Mouse (Mus musculus): ENCODE results near the gene Dnah6. TPM values are rescaled to one million over a fixed set of nuclear protein-coding genes. Genes with fewer than 3 reads are reported as not detected.

Dnah6 gene
- total RNA-seq (2021): under 1 TPM; 0.22 to 0.45 TPM
- long read RNA-seq, experiment 1, partial matches to known transcripts: 0 of 1 reads
- long read RNA-seq, experiment 1, other reads (novel, unspliced or antisense): 1 of 1 reads
- long read RNA-seq, experiment 2, partial matches to known transcripts: 1 of 2 reads
- long read RNA-seq, experiment 2, other reads (novel, unspliced or antisense): 1 of 2 reads

DNA sequence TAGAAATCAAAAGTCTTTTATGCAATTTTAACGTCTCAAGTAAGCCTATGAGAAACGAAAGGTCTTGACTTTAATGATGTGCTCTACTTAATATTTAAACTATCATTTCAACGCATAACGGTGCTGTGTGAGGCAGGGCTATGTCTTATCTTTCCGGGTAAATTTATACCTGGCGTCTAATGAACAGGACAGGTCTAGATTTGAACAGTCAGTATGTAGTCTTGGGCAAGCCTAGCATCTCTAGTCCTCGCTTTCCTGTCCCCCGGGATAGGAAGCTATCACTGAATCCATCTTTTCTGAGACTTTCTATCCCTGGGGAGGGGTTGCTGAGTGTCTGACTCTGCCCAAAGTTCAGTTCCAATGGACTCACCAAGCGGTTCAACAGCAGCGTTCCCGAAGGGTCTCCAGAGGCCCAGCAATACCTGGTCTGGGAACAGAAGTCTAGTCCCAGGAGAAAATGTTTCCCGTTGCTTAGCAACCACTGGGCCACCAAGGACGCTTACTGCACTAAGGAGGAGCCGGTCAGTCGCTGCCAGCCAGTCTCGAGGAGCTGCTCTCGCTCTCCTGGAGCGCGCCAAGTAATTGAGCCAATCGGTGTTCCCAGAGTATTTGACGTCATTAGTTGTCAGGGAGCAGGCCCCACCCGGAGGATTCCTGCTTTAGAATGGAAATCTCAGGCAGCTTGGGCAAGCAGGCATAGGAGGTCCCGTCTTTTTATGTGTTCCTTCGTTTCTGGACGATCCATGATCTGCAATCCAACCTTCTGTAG, at the start of gene Dnah6:
Dnah6 (minus strand) TSS at position 463 of the 769 bp plus-strand sequence.
- intact Hi-C loops (cut with DNase I): loop anchor here (10.0 kb wide), 1 partner anchor 567 kb away; no protein-coding TSS in a partner anchor
- DNase-seq: peak; percentile 84 to 93

DNA sequence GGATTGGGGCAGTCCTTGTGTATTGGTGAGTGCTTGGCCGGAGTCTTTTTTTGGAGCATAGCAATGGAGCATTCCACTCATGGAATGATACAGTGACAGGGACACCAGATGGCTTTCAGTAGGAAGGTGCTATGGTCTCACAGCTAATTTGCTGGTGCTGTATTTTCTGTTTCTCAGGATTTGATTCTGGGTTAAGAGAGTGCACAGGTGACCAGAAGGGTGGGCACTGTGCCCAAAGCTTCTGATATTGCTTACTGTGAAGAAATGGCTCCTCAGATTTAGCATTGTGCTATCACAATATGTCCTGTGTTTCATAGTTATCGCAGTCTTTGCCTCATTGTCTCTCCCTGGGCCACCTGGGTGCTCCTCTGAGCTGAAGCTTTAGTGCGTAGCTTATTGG, 47.9 kb upstream of the Dnah6 start:
- intact Hi-C loops (cut with DNase I): no loop called here

DNA sequence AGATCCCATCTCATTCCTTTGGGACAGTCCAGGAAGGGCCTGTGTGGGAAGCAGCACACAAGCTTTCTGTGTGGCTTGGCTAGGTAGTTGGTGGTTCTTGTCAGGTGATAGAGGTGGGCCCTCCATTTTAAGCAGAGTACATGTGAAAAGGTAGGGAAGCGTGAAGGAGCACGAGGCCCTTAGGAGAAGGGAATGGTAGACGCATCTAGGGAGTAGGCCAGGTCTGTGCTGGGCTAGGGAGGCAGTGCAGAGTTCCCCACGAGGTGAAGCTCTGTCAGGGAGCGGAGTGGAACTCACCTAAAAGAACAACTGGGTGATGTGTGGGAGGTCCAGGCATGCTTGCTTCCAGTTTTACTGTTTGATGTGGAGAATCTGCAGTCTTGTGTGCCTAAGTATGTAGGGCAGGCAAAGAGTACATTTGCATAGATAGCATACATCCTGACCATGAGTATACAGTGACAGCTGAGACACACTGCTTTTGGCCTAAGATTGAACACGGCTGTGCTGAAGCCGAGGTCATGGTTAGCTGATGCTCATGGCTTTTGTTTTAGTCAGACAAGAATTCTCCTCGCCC, 46.4 kb upstream of the Dnah6 start:
- intact Hi-C loops (cut with DNase I): no loop called here
- DNase-seq: no peak

More for the DNA sequence above, 47.9 kb upstream of the Dnah6 start:
- DNase-seq: no peak

DNA sequence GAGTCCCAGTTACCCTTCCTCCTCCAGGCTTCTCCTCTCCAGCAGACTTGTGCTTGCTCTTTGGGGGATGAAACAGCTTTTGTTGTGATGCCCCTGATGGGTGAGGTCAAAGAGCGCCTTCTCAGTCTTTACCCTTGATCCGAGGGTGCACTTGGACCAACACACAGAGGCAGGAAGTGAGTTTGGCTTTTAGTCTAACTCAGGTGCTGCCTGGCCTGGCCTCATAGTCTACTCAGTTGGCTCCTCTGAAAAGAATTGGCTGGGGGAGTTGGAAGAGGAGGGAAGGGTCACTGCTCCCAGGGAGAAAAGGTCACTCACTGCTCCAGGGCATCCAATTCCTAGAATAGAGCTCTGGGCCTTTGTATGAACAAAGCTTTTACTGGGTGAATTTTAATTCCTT, 43.4 kb upstream of the Dnah6 start:
- intact Hi-C loops (cut with DNase I): no loop called here
- DNase-seq: no peak

DNA sequence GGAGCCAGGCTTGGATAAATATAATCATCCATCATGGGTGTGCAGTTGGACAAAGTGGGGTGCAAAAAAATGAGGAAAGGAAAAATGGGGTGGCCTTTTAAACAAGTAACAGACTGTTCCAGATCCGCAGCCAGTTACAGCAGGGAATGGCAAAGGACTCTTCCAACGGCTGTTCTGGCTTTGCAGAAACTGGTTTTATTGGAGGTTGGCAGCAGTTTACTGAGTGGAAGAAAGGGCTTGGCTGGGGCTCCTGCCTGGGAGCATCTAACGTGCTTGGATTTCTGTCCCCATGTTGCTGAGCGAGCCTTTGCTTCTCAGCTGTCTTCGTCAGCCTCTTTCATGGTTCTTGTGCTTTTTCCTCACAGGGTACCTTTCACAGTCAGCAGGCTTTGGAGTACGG, 38.7 kb upstream of the Dnah6 start:
- intact Hi-C loops (cut with DNase I): no loop called here
- no peak for DNase-seq

DNA sequence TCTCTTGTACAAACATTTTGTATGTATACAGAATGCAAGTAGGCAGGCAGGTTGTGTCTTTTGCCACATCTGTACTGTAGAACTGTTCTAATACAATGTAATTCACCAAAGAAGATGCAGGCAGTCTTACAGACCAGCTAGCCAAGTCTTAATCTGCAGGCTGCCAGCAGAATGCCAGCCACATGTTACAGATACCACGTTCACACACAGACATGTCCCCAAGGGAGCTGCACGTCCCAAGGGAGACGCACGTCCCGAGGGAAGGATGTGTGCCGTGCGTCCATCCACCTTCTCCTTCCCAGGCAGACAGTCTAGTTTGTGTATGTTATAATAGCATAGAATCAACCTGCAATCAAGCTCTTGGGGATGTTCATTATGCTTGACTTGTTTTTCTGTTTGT, 35.6 kb upstream of the Dnah6 start:
- DNase-seq: no peak
- intact Hi-C loops (cut with DNase I): no loop called here

DNA sequence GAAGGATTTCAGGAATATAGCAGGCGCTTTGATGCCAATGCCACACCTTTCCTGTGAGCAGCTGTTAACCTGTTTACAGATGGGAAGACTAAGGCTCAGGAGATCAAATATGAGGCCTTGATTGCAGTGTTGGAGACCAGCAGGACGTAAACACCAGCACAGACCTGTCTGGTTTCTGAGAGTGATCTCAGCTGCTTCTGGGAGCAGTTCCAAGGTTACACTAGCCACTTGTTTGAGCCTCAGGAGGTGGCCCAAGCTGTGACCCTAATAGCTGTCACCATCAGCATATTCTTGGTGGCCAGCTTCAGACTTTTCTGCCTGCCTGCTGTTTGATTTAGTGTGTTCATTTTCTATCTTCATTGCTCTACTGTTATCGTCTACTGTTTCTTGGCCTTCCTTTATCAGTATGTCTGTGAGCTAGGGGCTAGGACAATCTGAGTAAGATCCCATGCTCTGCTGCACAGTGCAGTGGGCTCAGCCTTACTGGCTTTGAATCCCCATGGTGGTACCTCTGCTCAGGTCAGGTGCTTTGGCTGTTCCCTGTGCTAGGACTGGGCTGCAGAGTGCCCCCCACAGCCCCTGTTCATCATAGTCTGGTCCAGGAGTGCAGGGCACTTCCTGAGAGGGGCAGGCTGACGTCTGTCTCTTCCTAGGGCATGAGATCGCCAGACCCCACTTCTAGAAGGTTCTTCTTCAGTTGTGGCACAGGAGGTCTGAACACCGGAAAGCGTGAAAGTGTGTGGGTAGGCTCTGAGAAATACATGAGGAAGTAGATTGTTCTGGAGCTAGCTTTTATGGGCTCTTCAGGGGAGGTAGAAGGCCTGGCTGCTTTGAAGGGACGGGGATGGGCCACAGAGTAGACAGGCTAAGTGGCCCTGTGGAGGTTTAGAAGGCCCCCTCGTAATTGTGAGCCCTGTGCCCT, 33.1 kb upstream of the Dnah6 start:
- DNase-seq: peak in 1 of 2 experiments; percentile 34
- intact Hi-C loops (cut with DNase I): no loop called here

DNA sequence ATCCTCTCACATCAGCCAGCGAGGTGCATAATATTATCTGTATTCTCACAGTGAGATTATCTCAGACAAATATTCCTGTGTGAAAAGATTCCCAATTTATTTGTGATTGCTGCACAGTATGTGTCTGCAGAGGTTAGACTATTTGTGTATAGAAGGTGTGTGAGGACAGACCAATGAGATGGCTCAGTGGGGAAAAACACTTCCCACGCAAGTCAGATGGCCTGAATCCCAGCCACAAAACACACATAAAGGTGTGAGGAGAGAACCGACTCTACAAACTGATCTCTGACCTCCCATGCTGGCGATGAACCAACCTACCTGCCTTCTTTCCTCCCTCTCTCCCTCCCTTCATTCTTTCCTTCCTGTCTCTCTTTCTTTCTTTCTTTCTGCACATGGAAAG, 32.1 kb upstream of the Dnah6 start:
- intact Hi-C loops (cut with DNase I): no loop called here

DNA sequence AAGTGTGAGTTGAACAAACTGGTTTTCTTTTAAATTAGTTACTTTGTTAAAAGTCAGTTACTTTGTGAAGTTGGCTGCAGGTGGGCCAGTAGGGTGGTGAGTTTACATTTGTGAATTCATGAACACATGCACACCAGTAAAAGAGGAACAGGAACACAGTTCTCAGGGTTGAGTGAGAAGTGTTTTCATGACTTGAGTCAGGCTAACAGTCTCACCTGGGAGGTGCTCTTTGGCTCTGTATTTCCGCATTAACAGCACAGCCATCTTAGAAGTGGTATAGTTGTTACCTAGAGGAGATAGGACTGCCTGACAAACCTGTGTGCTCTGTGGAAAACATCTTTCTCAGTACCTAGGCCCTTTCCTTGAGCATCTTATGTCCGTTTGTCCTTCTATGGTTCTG, 31.6 kb upstream of the Dnah6 start:
- intact Hi-C loops (cut with DNase I): no loop called here
- DNase-seq: no peak

More for the DNA sequence above, 32.1 kb upstream of the Dnah6 start:
- no peak for DNase-seq

DNA sequence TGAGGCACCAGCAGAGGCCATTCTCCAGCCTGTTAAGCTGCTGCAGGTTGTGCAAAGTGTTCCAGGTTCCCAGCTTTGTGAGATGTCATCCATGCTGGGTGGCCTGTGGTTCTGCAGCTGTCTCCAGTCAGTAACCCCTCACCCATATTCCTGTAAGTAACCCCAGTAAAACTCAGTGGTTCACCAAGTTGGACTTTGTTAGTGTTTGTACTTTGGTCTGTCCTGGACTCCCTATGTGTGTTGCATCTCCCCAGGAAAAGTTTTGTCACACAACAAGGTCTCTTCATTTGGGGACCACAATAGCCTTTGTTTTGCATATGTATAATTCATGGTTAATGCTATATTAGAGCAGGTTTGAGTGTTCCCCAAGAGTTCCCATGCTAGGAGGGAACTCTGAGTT, 30.9 kb upstream of the Dnah6 start:
- intact Hi-C loops (cut with DNase I): no loop called here
- DNase-seq: no peak

DNA sequence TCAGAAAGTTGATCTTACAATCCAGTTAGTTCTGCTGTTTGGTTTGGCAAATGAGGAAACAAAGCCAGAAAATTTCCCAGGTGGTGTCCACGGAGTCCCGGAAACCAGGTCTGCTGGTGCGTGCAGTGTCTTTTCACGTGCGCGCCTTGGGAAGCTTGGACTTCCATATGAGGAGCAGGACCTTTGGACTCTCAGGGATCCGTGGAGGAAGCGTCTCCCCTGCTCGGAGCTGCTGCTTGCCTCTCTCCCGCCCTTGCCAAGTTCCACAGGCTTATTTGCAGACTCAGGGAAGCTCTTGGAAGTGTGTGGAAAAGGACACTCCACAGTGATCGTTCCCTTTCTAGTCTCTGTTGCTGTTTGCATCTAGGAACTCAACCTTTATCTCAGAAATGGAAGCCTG, 29.9 kb upstream of the Dnah6 start:
- no peak for DNase-seq
- intact Hi-C loops (cut with DNase I): no loop called here

DNA sequence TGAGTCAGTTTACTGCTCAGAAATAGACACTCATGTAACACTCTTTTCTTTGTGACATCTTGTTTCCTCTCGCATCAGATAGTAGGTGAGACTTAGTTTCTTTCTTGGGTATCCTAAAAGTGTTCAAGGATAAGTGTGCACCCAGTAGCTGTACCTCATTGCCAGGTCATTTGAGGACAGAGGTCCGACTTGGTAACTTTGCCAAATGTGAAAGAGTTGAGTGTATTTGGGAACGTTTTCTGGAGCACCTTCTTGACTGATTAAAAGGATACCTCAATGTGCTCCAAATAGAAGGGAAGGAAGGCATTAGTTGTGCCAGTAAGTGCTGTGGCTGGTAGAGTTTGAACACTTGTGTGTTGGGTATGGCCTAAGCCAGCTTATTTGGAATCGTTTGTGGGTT, 28.4 kb upstream of the Dnah6 start:
- DNase-seq: no peak
- intact Hi-C loops (cut with DNase I): no loop called here

DNA sequence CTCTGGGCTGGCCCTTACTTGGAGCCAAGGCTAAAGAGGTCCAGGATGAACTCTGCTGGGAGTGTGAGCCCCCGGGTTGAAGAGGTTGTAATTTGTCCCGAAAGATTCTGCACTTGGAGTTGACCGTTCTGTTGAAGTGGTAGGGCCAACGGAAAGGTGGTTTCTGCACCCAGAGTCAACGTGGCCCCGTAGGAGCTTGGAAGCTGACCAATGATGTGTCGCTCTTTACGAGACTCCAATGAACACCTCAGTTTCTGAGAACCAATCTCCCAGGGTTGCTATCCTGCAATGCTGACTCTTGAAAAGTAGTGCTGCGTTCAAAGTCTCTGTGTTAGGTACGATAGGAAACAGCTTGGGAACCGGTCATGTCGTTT, 27.6 kb upstream of the Dnah6 start:
- intact Hi-C loops (cut with DNase I): no loop called here
- peak in 1 of 2 experiments; percentile 30 for DNase-seq

DNA sequence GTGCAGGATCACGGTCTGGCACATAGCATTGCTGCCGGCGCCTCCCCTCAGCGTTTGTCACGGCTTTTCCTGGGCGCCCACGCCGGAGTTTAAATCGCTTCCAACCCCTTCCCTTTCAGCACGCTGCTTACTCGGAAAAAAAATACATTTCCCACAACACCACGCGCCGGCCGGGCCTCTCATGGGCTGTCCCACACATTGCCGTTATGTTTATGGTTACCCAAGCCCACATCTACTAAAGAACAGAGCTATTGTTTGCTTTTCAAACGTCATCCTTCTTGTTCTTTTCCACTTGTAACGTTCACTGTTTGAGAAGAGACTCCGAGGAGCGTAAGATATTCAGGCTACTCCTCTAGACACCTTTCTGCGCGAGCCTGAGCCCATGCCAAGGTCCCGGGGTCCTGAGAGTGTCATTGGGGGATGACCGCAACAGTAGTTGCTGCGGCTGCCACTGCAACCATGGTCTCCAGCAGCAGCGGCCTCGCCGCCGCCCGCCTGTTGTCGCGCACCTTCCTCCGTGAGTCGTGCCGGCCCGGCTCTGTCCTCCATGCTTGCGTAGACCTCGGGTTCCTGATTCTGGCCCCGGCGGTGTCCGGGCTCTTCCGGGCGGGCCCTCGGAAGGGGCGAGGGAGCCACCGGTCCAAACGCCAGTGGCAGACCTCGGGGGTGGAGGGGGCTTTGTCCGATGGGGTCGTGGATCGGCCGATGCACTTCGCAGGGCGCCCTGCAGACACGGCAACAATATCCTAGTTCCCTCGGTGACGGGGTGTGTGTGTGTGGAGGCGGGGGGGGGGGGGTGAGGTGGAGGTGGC, 27.0 kb upstream of the Dnah6 start, which contains the start of gene Suclg1:
Suclg1 (plus strand) TSS at position 146 of the 812 bp plus-strand sequence.
- peak; percentile 85 to 91 for DNase-seq
- intact Hi-C loops (cut with DNase I): no loop called here

DNA sequence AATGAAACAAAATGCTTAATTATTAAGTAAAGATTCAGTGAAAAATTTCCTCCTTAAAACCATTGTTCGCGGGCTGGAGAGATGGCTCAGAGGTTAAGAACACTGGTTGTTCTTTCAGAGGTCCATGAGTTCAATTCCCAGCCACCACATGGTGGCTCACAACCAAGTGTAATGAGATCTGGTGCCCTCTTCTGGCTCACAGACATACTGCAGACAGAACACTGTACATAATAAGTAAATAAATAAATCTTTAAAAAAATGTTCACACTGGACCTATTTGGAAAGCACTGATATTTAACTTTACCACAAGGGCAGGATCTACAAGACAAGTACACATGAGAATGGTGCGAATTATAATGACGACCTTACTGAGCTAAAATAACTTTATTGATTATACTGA, 26.0 kb upstream of the Dnah6 start:
- DNase-seq: peak in 1 of 2 experiments; percentile 36
- intact Hi-C loops (cut with DNase I): no loop called here

DNA sequence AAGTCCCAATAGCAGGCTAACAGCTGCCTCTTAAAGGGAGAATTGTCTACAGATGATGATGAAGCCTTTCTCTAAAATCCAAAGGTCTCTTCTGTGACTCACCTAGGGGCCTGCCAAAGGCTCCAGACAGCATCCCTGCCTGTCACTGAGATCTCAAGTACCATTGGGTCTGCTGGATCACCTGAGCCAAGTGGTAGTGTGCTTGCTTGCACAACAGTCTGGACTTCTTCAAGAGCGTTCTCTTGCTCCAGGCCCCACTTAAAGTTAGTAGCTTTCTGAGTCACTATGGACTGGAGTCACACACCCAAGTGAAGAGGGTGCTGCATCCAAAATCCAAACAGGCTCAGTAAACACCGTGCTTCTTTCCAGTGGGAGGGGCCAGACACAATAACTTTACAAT, 25.4 kb upstream of the Dnah6 start:
- DNase-seq: no peak
- intact Hi-C loops (cut with DNase I): no loop called here

DNA sequence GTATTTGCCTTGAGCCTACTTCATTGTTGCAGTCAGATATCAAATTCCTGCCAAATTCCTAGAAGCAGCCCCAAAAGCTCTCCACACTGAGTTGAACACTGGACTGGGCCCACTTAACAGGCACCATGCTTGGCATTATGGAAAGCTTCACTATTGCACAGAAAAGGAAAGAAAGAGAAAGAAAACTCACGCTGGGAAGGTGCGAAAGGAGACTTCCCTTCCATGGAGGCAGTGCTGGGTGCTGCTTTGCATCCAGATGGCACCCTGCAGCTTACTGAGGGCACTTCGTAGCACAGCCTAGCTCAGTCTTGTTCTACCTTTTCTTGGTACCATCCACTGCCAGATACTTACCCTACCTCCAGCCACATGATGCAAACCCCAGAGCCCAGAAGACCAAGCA, 14.2 kb upstream of the Dnah6 start:
- DNase-seq: no peak
- intact Hi-C loops (cut with DNase I): no loop called here

DNA sequence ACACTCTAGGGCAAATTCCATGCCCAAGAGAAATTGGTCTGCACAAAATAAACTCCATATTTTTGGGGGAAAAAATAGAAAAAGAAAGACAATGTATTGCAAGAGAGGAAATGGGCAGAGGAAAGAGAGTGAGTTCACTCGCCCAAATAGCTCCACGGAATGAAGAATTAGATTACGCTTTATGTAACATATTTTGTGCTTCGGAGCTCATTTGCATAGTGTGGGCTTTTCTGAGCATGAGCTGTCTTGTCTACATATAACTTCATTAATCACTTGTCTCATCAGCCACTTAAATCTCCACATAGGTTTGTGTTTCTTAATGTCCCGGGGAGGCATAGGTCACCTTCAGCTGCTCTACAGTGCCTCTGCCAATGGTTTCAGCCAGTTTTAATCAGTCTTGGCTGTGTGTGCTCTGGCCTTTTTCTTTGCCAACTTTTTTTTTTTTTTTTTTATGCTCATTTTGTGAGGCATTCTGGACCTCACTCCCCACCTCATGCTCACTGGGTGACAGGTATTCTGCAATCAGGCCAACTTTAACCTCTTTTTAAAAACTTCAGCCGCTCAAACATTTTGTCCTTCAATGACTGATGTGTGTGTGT, 12.9 kb upstream of the Dnah6 start:
- intact Hi-C loops (cut with DNase I): no loop called here
- no peak for DNase-seq

DNA sequence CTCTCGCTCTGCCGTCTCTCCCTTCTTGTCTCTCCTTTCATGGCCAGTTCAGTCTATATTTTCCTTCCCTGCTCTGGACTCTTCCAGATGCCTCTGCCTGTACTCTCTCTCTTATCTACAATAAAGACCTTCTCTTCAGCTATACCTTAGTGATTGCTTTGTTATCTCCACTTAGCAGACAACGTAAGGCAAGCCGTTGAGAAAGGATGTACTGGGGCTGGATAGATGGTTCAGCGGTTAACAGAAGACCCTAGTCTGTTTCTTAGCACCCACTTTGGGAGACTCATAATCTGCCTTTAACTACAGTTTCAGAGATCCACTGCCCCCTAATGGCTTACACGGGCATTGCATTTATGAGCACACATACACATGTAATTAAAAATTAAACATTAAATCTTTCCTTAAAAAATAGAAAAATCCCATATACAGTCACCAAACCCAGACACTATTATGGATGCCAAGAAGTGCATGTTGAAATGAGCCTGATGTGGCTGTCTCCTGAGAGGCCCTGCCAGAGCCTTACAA, 11.8 kb upstream of the Dnah6 start:
- DNase-seq: no peak
- intact Hi-C loops (cut with DNase I): no loop called here
